Mouse (Mus musculus): ENCODE data around the gene Atp8a1. TPM values are rescaled to one million over a fixed set of nuclear protein-coding genes. Genes with fewer than 3 reads are reported as not detected.

Gene Atp8a1
- polyA plus RNA-seq, 1 experiment: 20.6 TPM

- no peak for TF ChIP-seq POLR2A (IDR thresholded peaks at IDR 0.05; ENCODE audit: insufficient read depth, low read length)
- TF ChIP-seq CTCF (IDR thresholded peaks at IDR 0.05; ENCODE audit: low read depth, low read length): no peak
- H3K4me1 ChIP-seq (ENCODE audit: control insufficient read depth, insufficient read depth, low read length): no peaks in the 10 kb centered on the region
- no peaks in the 10 kb centered on the region for H3K9me3 ChIP-seq (replicated peaks; ENCODE audit: control insufficient read depth, insufficient read depth, low read length, poor library complexity, severe bottlenecking)
- H3K9ac ChIP-seq (ENCODE audit: low read depth, poor library complexity, severe bottlenecking): peak overlapping the region; percentile 9; the same call in 1 of the 2 replicates
- H3K36me3 ChIP-seq (ENCODE audit: control insufficient read depth, insufficient read depth, low read length, poor library complexity, severe bottlenecking): no peaks in the 10 kb centered on the region
- no peak overlapping the region for H3K4me3 ChIP-seq (ENCODE audit: low read depth, low read length)
- no peaks in the 10 kb centered on the region for H3K27me3 ChIP-seq (ENCODE audit: control insufficient read depth, insufficient read depth, low read length, poor library complexity, severe bottlenecking)
- no peak overlapping the region for H3K27ac ChIP-seq (ENCODE audit: insufficient read depth, low read length)
These were observed 1.3 kb upstream of the Atp8a1 start for GRCm38 (mm10) chr5:67848511-67849014.

GRCm38 (mm10) chr5:67846361-67847224 lies 641 bp downstream of the Atp8a1 start:
- Histone ChIP-seq H3K9ac (ENCODE audit: low read depth, poor library complexity, severe bottlenecking) (peak overlapping the region; percentile 14), H3K9me3 (replicated peaks; ENCODE audit: control insufficient read depth, insufficient read depth, low read length, poor library complexity, severe bottlenecking) (no peaks in the 10 kb centered on the region), H3K4me3 (ENCODE audit: low read depth, low read length) (peak overlapping the region; percentile 95), H3K4me1 (ENCODE audit: control insufficient read depth, insufficient read depth, low read length) (no peaks in the 10 kb centered on the region), H3K36me3 (ENCODE audit: control insufficient read depth, insufficient read depth, low read length, poor library complexity, severe bottlenecking) (no peaks in the 10 kb centered on the region), H3K27me3 (ENCODE audit: control insufficient read depth, insufficient read depth, low read length, poor library complexity, severe bottlenecking) (no peaks in the 10 kb centered on the region), H3K27ac (ENCODE audit: insufficient read depth, low read length) (no peak overlapping the region)
- TF ChIP-seq EP300 (IDR thresholded peaks at IDR 0.05; ENCODE audit: insufficient read depth, low read depth, low read length) (no peak), POLR2A (IDR thresholded peaks at IDR 0.05; ENCODE audit: insufficient read depth, low read length) (no peak), CTCF (IDR thresholded peaks at IDR 0.05; ENCODE audit: low read depth, low read length) (no peak)

GRCm38 (mm10) chr5:67845190-67845691 lies 2.0 kb downstream of the Atp8a1 start:
- Histone ChIP-seq H3K9ac (ENCODE audit: low read depth, poor library complexity, severe bottlenecking) (no peak overlapping the region), H3K4me1 (ENCODE audit: control insufficient read depth, insufficient read depth, low read length) (no peaks in the 10 kb centered on the region), H3K36me3 (ENCODE audit: control insufficient read depth, insufficient read depth, low read length, poor library complexity, severe bottlenecking) (no peaks in the 10 kb centered on the region)

GRCm38 (mm10) chr5:67844070-67844469 lies 3.2 kb downstream of the Atp8a1 start:
- no peaks in the 10 kb centered on the region for H3K27me3 ChIP-seq (ENCODE audit: control insufficient read depth, insufficient read depth, low read length, poor library complexity, severe bottlenecking)
- H3K27ac ChIP-seq (ENCODE audit: insufficient read depth, low read length): no peak overlapping the region
- no peaks in the 10 kb centered on the region for H3K9me3 ChIP-seq (replicated peaks; ENCODE audit: control insufficient read depth, insufficient read depth, low read length, poor library complexity, severe bottlenecking)
- TF ChIP-seq POLR2A (IDR thresholded peaks at IDR 0.05; ENCODE audit: insufficient read depth, low read length): no peak
- TF ChIP-seq EP300 (IDR thresholded peaks at IDR 0.05; ENCODE audit: insufficient read depth, low read depth, low read length): no peak
- TF ChIP-seq CTCF (IDR thresholded peaks at IDR 0.05; ENCODE audit: low read depth, low read length): no peak
- no peaks in the 10 kb centered on the region for H3K4me1 ChIP-seq (ENCODE audit: control insufficient read depth, insufficient read depth, low read length)
- H3K36me3 ChIP-seq (ENCODE audit: control insufficient read depth, insufficient read depth, low read length, poor library complexity, severe bottlenecking): no peaks in the 10 kb centered on the region
- H3K9ac ChIP-seq (ENCODE audit: low read depth, poor library complexity, severe bottlenecking): no peak overlapping the region
- H3K4me3 ChIP-seq (ENCODE audit: low read depth, low read length): no peak overlapping the region

More at GRCm38 (mm10) chr5:67845190-67845691, 2.0 kb downstream of the Atp8a1 start:
- Histone ChIP-seq H3K4me3 (ENCODE audit: low read depth, low read length) (no peak overlapping the region), H3K27ac (ENCODE audit: insufficient read depth, low read length) (no peak overlapping the region), H3K27me3 (ENCODE audit: control insufficient read depth, insufficient read depth, low read length, poor library complexity, severe bottlenecking) (no peaks in the 10 kb centered on the region), H3K9me3 (replicated peaks; ENCODE audit: control insufficient read depth, insufficient read depth, low read length, poor library complexity, severe bottlenecking) (no peaks in the 10 kb centered on the region)
- TF ChIP-seq EP300 (IDR thresholded peaks at IDR 0.05; ENCODE audit: insufficient read depth, low read depth, low read length): no peak
- no peak for TF ChIP-seq CTCF (IDR thresholded peaks at IDR 0.05; ENCODE audit: low read depth, low read length)
- no peak for TF ChIP-seq POLR2A (IDR thresholded peaks at IDR 0.05; ENCODE audit: insufficient read depth, low read length)

GRCm38 (mm10) chr5:67842306-67842705 lies 4.9 kb downstream of the Atp8a1 start:
- H3K27me3 ChIP-seq (ENCODE audit: control insufficient read depth, insufficient read depth, low read length, poor library complexity, severe bottlenecking): no peaks in the 10 kb centered on the region
- no peak overlapping the region for H3K4me3 ChIP-seq (ENCODE audit: low read depth, low read length)
- H3K9me3 ChIP-seq (replicated peaks; ENCODE audit: control insufficient read depth, insufficient read depth, low read length, poor library complexity, severe bottlenecking): no peaks in the 10 kb centered on the region
- H3K4me1 ChIP-seq (ENCODE audit: control insufficient read depth, insufficient read depth, low read length): no peaks in the 10 kb centered on the region
- no peaks in the 10 kb centered on the region for H3K36me3 ChIP-seq (ENCODE audit: control insufficient read depth, insufficient read depth, low read length, poor library complexity, severe bottlenecking)
- H3K27ac ChIP-seq (ENCODE audit: insufficient read depth, low read length): no peak overlapping the region
- no peak overlapping the region for H3K9ac ChIP-seq (ENCODE audit: low read depth, poor library complexity, severe bottlenecking)
- TF ChIP-seq CTCF (IDR thresholded peaks at IDR 0.05; ENCODE audit: low read depth, low read length): no peak
- TF ChIP-seq POLR2A (IDR thresholded peaks at IDR 0.05; ENCODE audit: insufficient read depth, low read length): no peak
- no peak for TF ChIP-seq EP300 (IDR thresholded peaks at IDR 0.05; ENCODE audit: insufficient read depth, low read depth, low read length)

- H3K4me3 ChIP-seq (ENCODE audit: low read depth, low read length): no peak overlapping the region
- H3K9ac ChIP-seq (ENCODE audit: low read depth, poor library complexity, severe bottlenecking): no peak overlapping the region
- H3K36me3 ChIP-seq (ENCODE audit: control insufficient read depth, insufficient read depth, low read length, poor library complexity, severe bottlenecking): no peaks in the 10 kb centered on the region; the same call in 1 of the 2 replicates
- H3K27ac ChIP-seq (ENCODE audit: insufficient read depth, low read length): no peak overlapping the region
- TF ChIP-seq POLR2A (IDR thresholded peaks at IDR 0.05; ENCODE audit: insufficient read depth, low read length) (no peak), CTCF (IDR thresholded peaks at IDR 0.05; ENCODE audit: low read depth, low read length) (no peak), EP300 (IDR thresholded peaks at IDR 0.05; ENCODE audit: insufficient read depth, low read depth, low read length) (no peak)
- H3K9me3 ChIP-seq (replicated peaks; ENCODE audit: control insufficient read depth, insufficient read depth, low read length, poor library complexity, severe bottlenecking): peaks cover 7% of the 10 kb centered on the region
- H3K27me3 ChIP-seq (ENCODE audit: control insufficient read depth, insufficient read depth, low read length, poor library complexity, severe bottlenecking): no peaks in the 10 kb centered on the region
- H3K4me1 ChIP-seq (ENCODE audit: control insufficient read depth, insufficient read depth, low read length): peaks cover 2% of the 10 kb centered on the region
These were observed 13.4 kb downstream of the Atp8a1 start for GRCm38 (mm10) chr5:67833841-67834240.
